Mouse (Mus musculus) bone marrow macrophage, adult 2 months (primary cell): ENCODE results near the gene Slc10a3. TPM values are rescaled to one million over a fixed set of nuclear protein-coding genes. Genes with fewer than 3 reads are reported as not detected.
"Not testable (repeated sequence)": the region's sequence is repeated elsewhere in the genome, so short reads cannot be mapped to it uniquely, and the experiment has no call there.

Source experiments
- H3K27ac ChIP-seq: 2 replicates; pipeline ENCODE4 v1.5.1; 2012; ENCODE audit warnings: low read depth, low read length; ENCODE audit not compliant: insufficient read depth
- H3K4me1 ChIP-seq: 2 replicates; pipeline ENCODE4 v1.6.1; 2012; ENCODE audit warnings: low read length; ENCODE audit not compliant: control insufficient read depth, insufficient read depth
- H3K4me3 ChIP-seq: 2 replicates; pipeline ENCODE4 v1.5.1; 2012; ENCODE audit warnings: mild to moderate bottlenecking, low read length, moderate library complexity; ENCODE audit not compliant: insufficient read depth
- CTCF ChIP-seq: IDR thresholded peaks from 2 replicates; pipeline ENCODE4 v1.5.1; 2012; ENCODE audit warnings: low read depth, mild to moderate bottlenecking, low read length, moderate library complexity
- POLR2A ChIP-seq: IDR thresholded peaks from 2 replicates; pipeline ENCODE4 v1.6.1; 2012; ENCODE audit warnings: mild to moderate bottlenecking, low read depth, low read length, borderline replicate concordance
- polyA plus RNA-seq: library from polyadenylated mRNA; stranded (reverse); fragments of >200 nt; gene quantifications from 2 replicates; pipeline ENCODE4 v1.2.4, GENCODE M21; 2012; ENCODE audit not compliant: missing spikeins, insufficient read depth, insufficient read length

Gene Slc10a3
- polyA plus RNA-seq, 1 experiment: 13.5 TPM

DNA sequence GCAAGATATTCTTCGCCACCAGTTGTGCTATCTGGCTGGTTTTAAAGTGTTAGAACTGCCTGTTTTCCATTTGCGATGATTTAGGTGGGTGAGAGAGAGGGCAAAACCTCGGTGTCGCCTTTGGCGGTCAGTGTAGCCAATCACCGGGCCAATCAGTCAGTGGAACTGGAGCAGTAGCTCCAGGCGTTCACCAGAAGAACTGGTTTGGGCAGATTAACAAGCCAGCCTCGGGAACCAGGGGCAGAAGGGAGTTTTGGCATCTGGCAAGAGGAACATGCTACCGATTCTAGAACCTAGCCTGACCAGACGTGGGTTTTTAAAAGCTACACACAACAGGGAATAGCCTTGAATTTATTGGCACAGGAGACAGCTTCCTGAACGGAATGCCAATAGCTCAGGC, 14.0 kb downstream of the Slc10a3 start:
- no peak overlapping the region for H3K27ac ChIP-seq
- no peak overlapping the region for H3K4me3 ChIP-seq
- no peaks in the 10 kb centered on the region for H3K4me1 ChIP-seq
- TF ChIP-seq POLR2A (no peak), CTCF (no peak)

DNA sequence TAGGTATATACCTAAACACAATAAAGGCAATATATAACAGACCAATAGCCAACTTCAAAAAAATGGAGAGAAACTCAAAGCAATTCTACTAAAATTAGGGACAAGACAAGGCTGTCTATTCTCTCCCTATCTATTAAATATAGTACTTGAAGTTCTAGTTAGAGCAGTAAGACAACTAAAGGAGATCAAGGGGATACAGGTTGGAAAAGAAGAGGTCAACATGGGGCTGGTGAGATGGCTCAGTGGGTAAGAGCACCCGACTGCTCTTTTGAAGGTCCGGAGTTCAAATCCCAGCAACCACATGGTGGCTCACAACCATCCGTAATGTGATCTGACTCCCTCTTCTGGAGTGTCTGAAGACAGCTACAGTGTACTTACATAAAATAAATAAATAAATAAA, 16.1 kb downstream of the Slc10a3 start:
- H3K4me3 ChIP-seq, H3K4me1 ChIP-seq, H3K27ac ChIP-seq: not testable (repeated sequence)

DNA sequence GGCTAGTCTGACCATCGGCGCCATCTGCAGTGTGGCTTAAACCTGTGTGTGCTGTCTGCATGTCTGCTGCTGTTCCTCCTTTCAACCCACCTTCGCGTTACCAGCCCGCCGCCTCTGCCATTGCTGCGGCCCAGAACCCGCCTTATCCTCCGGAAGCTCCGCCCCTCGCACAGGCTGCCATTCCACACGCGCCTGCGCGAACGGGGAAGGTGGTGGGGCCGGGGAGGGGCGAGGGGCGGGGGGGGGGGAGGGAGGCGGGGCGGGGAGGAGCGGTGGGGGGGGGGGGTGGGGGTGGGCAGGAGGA, 19.7 kb downstream of the Slc10a3 start, which contains the start of gene Lage3:
Gene Lage3, minus strand, starts transcription at position 152 of the 304 bp plus-strand sequence.
- Histone ChIP-seq H3K4me3 (peak within 1 kb of the TSS; percentile 77), H3K27ac (no peak within 1 kb of the TSS), H3K4me1 (no peaks in the 10 kb centered on the region)
- no peak for TF ChIP-seq POLR2A
- no peak for TF ChIP-seq CTCF

DNA sequence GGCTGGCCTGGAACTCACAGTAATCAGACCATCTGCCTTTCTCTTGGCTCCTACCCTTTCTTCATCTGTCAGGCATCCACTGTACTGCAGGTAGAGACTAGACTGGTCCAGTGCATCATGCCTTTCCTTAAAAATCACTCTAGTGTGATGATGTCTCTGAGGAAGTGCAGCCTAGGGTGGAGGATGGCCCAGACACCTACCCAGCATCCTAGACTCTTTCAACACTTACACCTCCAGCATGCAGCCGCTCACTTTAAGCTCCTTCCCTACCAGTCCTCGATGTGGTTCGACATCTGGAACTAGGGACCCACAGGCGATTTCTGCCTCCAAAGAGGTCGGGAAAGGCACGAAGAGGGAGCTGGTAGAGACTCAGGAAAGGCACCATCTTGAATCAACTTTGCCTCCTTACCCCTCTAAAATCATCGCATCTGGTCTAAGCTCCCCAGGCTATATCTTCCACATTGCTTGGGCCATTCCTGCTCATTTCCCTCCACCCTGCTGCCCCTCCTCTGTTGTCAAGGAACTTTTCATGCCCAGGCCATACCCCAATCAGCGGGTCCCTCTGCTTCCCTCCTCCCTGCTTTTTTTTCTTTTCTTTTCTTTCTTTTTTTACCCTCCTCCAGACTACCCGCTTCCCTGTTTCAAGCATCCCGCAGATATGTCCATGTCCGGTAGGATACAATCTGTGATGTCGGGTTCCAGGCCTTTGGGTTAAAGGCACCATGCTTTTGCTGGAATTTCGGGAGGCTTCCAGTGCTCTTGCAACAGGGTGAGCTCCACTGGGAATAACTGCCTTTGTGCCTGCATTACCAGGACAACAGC, 20.3 kb downstream of the Slc10a3 start:
- peak overlapping the region; percentile 77 for H3K4me3 ChIP-seq
- TF ChIP-seq POLR2A: no peak
- no peak for TF ChIP-seq CTCF
- H3K27ac ChIP-seq: no peak overlapping the region
- H3K4me1 ChIP-seq: no peaks in the 10 kb centered on the region

DNA sequence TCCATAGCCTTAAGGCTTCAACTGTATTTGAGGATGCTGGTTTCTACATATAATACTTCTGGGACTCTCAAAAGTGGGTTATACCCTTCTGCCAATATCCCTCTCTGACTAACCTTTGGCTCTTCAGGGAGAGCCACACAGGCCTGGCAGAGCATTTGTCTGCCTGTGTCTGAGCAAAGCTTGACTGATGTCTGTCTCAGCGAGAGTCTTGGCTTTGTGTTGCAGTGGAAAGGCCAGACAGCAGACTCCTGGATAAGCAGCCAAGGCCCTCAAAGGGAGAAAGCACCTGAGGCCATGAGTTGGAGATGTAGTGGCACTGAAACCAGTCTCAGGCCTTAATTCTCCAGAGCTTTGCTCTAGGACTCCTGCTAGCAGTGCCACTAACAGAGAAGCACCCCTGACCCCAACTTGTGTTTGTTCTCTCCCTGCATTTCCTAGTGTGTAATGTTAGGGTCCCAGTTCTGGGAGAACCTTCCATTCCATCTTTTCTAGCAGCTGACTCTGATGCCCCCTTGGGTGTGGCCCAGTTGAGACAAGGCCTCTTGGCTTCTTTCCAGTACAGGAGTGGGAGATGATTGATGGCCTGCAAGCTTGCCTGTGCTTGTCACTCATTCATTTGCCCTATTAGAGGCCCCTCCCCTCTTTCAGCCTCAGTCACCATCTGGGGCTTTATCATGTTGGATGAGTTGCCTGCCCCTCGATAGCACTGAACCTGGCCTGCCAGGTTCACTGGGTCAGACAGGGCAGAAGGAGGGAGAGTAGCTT, 42.8 kb downstream of the Slc10a3 start:
- peaks cover 5% of the 10 kb centered on the region for H3K4me1 ChIP-seq

DNA sequence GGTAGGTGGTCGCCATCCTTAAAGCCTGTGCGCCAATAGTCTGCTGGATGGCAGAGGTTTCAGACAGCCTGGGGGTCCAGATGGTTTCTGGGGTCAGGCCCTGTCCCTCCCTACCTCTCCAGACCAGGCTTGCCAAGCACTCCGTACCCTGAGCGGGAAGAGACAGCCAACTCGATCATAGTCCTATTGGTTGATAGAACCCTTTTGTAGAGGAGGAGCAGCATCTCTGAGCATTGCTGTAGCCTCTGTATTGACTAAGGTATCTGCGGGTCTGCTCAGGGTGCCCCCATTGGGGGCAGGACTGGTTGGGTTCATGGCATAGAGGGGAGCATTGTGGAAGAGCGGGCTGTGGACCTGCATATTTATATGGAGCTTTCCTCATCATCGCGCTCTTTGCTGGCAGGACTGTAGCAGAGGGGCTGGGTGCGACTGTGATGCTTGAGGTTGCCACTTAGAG, 43.9 kb downstream of the Slc10a3 start:
- TF ChIP-seq POLR2A (no peak), CTCF (no peak)
- Histone ChIP-seq H3K27ac (no peak overlapping the region), H3K4me3 (peak overlapping the region; percentile 57), H3K4me1 (peaks cover 5% of the 10 kb centered on the region)

More for the DNA sequence above, 42.8 kb downstream of the Slc10a3 start:
- no peak overlapping the region for H3K27ac ChIP-seq
- H3K4me3 ChIP-seq: no peak overlapping the region
- TF ChIP-seq POLR2A (no peak), CTCF (no peak)

DNA sequence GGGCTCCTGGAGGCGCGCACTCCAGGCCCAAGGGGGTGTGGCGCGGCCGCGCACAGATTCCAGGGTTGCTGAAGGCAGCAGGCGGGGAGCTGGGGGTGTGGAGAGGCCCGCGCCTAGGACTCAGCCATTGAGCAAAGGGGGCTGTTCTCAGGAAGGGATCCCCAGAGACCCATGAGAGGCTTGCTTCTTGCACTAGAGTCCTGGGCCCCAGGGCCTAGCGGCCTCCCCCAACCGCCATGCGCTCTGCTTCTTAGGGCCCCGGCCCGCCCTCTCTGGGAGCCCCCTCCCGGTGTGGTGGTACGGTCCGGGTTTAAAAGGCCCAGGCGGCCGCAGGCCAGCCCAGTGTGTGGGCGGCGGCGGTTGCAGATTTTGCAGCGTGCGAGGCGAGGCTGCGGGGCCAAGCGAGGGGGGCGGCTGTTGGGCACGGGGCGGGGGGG, 44.4 kb downstream of the Slc10a3 start, which contains the start of gene Plxna3:
Gene Plxna3, plus strand, starts transcription at position 342 of the 437 bp plus-strand sequence.
- peak within 1 kb of the TSS; percentile 57 for H3K4me3 ChIP-seq
- H3K4me1 ChIP-seq: peaks cover 5% of the 10 kb centered on the region
- peak within 1 kb of the TSS; percentile 34; the same call in 1 of the 2 replicates for H3K27ac ChIP-seq
- TF ChIP-seq CTCF (no peak), POLR2A (no peak)

Other genes starting within 250 kb of the Slc10a3 start
- gene Opn1mw, start 245.9 kb downstream of the Slc10a3 start, polyA plus RNA-seq: not detected in 2 replicates
- 26.2 and 27.3 TPM in 2 replicates for gene Mecp2, start 238.0 kb downstream of the Slc10a3 start, polyA plus RNA-seq
- not detected in 2 replicates for gene Tex28, start 205.5 kb downstream of the Slc10a3 start, polyA plus RNA-seq
- not detected in 2 replicates for gene Tktl1, start 196.1 kb downstream of the Slc10a3 start, polyA plus RNA-seq
- 326 and 442 TPM in 2 replicates for gene Flna, start 123.5 kb downstream of the Slc10a3 start, polyA plus RNA-seq
- gene Emd, start 118.7 kb downstream of the Slc10a3 start, polyA plus RNA-seq: 61.4 and 66.9 TPM in 2 replicates
- 136 and 172 TPM in 2 replicates for gene Rpl10, start 102.5 kb downstream of the Slc10a3 start, polyA plus RNA-seq
- 74.6 and 79.4 TPM in 2 replicates for gene Taz, start 91.4 kb downstream of the Slc10a3 start, polyA plus RNA-seq
- 274 and 292 TPM in 2 replicates for gene Dnase1l1, start 91.0 kb downstream of the Slc10a3 start, polyA plus RNA-seq
- 529 and 540 TPM in 2 replicates for gene Atp6ap1, start 76.3 kb downstream of the Slc10a3 start, polyA plus RNA-seq
- 160 and 185 TPM in 2 replicates for gene Gdi1, start 68.4 kb downstream of the Slc10a3 start, polyA plus RNA-seq
- 76.2 and 87.8 TPM in 2 replicates for gene Fam50a, start 60.3 kb downstream of the Slc10a3 start, polyA plus RNA-seq
- gene Plxna3, start 44.3 kb downstream of the Slc10a3 start, polyA plus RNA-seq: 2.5 and 3.8 TPM in 2 replicates
- gene Lage3, start 19.7 kb downstream of the Slc10a3 start, polyA plus RNA-seq: 45.1 and 50.3 TPM in 2 replicates
- 20.5 and 23.7 TPM in 2 replicates for gene Ubl4a, start 131 bp downstream of the Slc10a3 start, polyA plus RNA-seq
- 22.2 and 26.8 TPM in 2 replicates for gene Fam3a, start 19.9 kb upstream of the Slc10a3 start, polyA plus RNA-seq
- gene Ikbkg, start 19.9 kb upstream of the Slc10a3 start, polyA plus RNA-seq: 28.4 and 34.5 TPM in 2 replicates
- gene G6pdx, start 55.8 kb upstream of the Slc10a3 start, polyA plus RNA-seq: 156 and 180 TPM in 2 replicates
- gene Gm6880, start 108.0 kb upstream of the Slc10a3 start, polyA plus RNA-seq: not detected in 2 replicates
- not detected in 2 replicates for gene Olfr1326-ps1, start 201.5 kb upstream of the Slc10a3 start, polyA plus RNA-seq
- not detected in 2 replicates for gene Olfr1325, start 219.3 kb upstream of the Slc10a3 start, polyA plus RNA-seq